Mouse (Mus musculus) lung, adult 2 months (tissue): ENCODE measurements around the gene Dusp28.

Experiments used
- CTCF ChIP-seq: fragments of 200-500 bp; IDR thresholded peaks from 2 replicates; pipeline ENCODE4 v1.5.1; 2011; ENCODE audit warnings: mild to moderate bottlenecking, low read length, control low read depth; ENCODE audit not compliant: insufficient read depth
- POLR2A ChIP-seq: fragments of 200-500 bp; IDR thresholded peaks from 2 replicates; pipeline ENCODE4 v1.6.1; 2011; ENCODE audit warnings: low read depth, mild to moderate bottlenecking, control low read depth, low read length, borderline replicate concordance; ENCODE audit errors: extremely low read depth

GRCm38 (mm10) chr1:92902786-92903185 is 4.0 kb upstream of the Dusp28 start, which contains the start of gene Ankmy1:
- TF ChIP-seq POLR2A (no peak), CTCF (no peak)
